Mouse (Mus musculus) neural tube, embryonic 12.5 days (tissue): ENCODE results near the gene Kbtbd8. TPM values are rescaled to one million over a fixed set of nuclear protein-coding genes. Genes with fewer than 3 reads are reported as not detected.
A peak's percentile ranks its signal among the peaks of the same experiment; 100 is the strongest.

Experiments
- ATAC-seq: fragments of 200-750 bp; cut with Nextera tagmentation; 2 replicates; pipeline ENCODE4 v1.8.0; 2017; ENCODE audit warnings: low read depth, mild to moderate bottlenecking, moderate TSS enrichment, moderate library complexity; ENCODE audit not compliant: low FRiP score
- H3K27ac ChIP-seq: fragments of 300-500 bp; sonication (generic); 2 replicates; pipeline ENCODE4 v1.5.1; 2016
- H3K27me3 ChIP-seq: fragments of 300-500 bp; sonication (generic); replicated peaks from 2 replicates; pipeline ENCODE4 v1.6.1; 2016; ENCODE audit warnings: mild to moderate bottlenecking
- H3K36me3 ChIP-seq: fragments of 300-500 bp; sonication (generic); 2 replicates; pipeline ENCODE4 v1.6.1; 2016; ENCODE audit warnings: mild to moderate bottlenecking
- H3K4me1 ChIP-seq: fragments of 300-500 bp; sonication (generic); 2 replicates; pipeline ENCODE4 v1.6.1; 2016
- H3K4me2 ChIP-seq: fragments of 300-500 bp; sonication (generic); replicated peaks from 2 replicates; pipeline ENCODE4 v1.6.1; 2016; ENCODE audit warnings: mild to moderate bottlenecking
- H3K4me3 ChIP-seq: fragments of 300-500 bp; sonication (generic); 2 replicates; pipeline ENCODE4 v1.5.1; 2016
- H3K9ac ChIP-seq: fragments of 300-500 bp; sonication (generic); 2 replicates; pipeline ENCODE4 v1.6.1; 2016; ENCODE audit warnings: mild to moderate bottlenecking
- H3K9me3 ChIP-seq: fragments of 300-500 bp; sonication (generic); 2 replicates; pipeline ENCODE4 v1.6.1; 2016; ENCODE audit warnings: mild to moderate bottlenecking
- WGBS: fragments of 180-500 bp; shearing (Covaris S2); methylation state at CpG from one replicate; pipeline ENCODE4 v1.1.7; 2016; 5-methylcytosine and 5-hydroxymethylcytosine counted together
- polyA plus RNA-seq: library from polyadenylated mRNA; unstranded; fragments of >200 nt; fragmentation: Nextera tagmentation; extraction: Ambion mirVana; gene quantifications from 2 replicates; pipeline ENCODE4 v1.2.1, GENCODE M21; 2016

Gene Kbtbd8
- polyA plus RNA-seq = 7.1 and 8.1 TPM in 2 replicates

DNA sequence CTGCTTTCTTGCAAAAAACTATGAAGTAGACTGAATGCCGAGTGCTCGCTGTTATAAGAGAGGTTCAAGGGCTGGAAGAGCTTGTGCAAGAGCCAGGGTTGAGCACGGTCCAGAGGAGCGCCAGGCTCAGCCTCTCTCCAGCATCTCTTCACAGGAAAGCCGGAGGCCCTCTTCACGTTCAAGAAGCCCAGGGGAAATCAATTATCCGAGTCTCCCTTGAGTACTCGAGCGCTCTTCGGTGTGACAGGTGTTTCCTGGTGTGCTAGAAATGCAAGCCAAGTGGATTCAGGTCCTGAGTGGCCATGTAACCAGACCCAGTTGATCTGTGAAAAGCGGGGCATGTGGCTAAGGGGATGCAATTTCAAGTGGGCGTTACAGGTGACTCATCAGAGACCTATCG lies at the start of gene Kbtbd8:
TSS of gene Kbtbd8 (plus strand) at position 295 of the 400 bp plus-strand sequence.
- peak; percentile 32 for ATAC-seq
- 32% methylated on average over 13 of the region's 13 CpGs for WGBS
- peaks cover under 1% of the 10 kb centered on the region for H3K36me3 ChIP-seq

GRCm38 (mm10) chr6:95069753-95070152 lies 47.3 kb upstream of the Kbtbd8 start:
- ATAC-seq = no peak
- Histone ChIP-seq H3K36me3 (no peaks in the 10 kb centered on the region), H3K27ac (no peak overlapping the region), H3K9ac (no peak overlapping the region), H3K4me2 (no peak overlapping the region), H3K9me3 (no peaks in the 10 kb centered on the region; the same call in 1 of the 2 replicates), H3K4me1 (no peaks in the 10 kb centered on the region), H3K27me3 (no peaks in the 10 kb centered on the region), H3K4me3 (no peak overlapping the region)
- 93% methylated on average over 10 of the region's 10 CpGs for WGBS

More for the DNA sequence above, at the start of gene Kbtbd8:
- Histone ChIP-seq H3K4me2 (peak within 1 kb of the TSS; percentile 64), H3K9ac (peak within 1 kb of the TSS; percentile 81), H3K27me3 (no peaks in the 10 kb centered on the region), H3K27ac (peak within 1 kb of the TSS; percentile 60; the same call in 1 of the 2 replicates), H3K4me3 (peak within 1 kb of the TSS; percentile 79), H3K9me3 (no peaks in the 10 kb centered on the region), H3K4me1 (peaks cover 5% of the 10 kb centered on the region; the same call in 1 of the 2 replicates)

DNA sequence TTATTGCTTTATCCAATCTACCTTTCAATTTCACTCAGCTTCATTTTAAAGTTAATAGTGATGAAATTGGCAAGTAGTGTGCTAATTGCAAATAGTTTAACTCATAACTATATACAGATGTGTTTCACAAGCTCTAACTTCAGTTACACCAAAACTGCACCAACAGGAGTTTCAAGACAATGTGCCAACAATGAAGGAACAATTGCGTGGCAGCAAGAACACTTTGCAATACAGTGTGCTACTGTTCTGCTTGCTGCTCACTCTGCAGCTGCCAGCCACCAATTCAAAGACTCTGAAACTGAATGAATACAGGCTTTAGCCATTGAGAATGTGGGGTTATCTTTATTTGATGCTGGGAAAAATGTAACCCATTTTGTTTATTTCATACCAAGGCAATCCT lies 31.8 kb upstream of the Kbtbd8 start:
- Histone ChIP-seq H3K4me2 (no peak overlapping the region), H3K9ac (no peak overlapping the region), H3K27me3 (no peaks in the 10 kb centered on the region), H3K4me3 (no peak overlapping the region), H3K9me3 (no peaks in the 10 kb centered on the region), H3K27ac (no peak overlapping the region), H3K4me1 (no peaks in the 10 kb centered on the region), H3K36me3 (no peaks in the 10 kb centered on the region)
- 67% methylated on average over 1 of the region's 1 CpGs for WGBS
- no peak for ATAC-seq

DNA sequence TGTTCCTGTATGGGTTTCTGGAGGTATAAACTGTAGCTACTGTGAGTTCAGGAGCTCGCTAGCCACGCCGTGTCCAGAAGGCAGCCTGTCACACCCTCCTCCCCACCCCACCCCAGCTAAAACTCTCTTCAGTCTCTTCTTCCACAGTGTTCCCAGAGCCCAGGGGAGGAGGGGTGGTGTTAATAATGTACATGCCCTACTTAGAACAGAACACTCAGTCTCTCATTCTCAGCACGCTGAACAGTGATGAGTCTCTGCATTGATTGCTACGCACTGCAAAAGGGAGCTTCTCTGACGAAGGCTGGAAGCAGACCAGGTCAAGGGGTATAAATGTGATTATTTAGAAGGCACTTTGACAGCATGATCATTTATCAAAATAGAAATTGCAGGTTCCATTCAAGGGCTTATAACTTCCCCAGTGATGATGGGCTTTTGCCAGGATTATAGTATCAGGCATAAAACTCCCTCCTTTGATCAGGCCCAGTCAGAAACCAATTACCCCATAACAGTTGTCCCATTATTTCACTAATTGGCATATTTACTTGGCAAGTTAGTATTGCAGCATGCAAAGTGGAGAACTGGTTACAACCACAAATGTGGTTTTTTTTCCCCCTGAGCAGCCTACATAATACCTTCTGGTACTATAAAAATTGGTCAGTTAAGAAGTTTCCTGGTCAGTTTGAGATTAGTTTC lies 29.7 kb upstream of the Kbtbd8 start:
- H3K9ac ChIP-seq = no peak overlapping the region
- H3K27ac ChIP-seq = no peak overlapping the region
- 68% methylated on average over 6 of the region's 6 CpGs for WGBS
- no peaks in the 10 kb centered on the region for H3K4me1 ChIP-seq
- H3K27me3 ChIP-seq = no peaks in the 10 kb centered on the region
- no peaks in the 10 kb centered on the region for H3K36me3 ChIP-seq
- H3K4me2 ChIP-seq = no peak overlapping the region
- ATAC-seq = no peak
- no peaks in the 10 kb centered on the region for H3K9me3 ChIP-seq
- no peak overlapping the region for H3K4me3 ChIP-seq

DNA sequence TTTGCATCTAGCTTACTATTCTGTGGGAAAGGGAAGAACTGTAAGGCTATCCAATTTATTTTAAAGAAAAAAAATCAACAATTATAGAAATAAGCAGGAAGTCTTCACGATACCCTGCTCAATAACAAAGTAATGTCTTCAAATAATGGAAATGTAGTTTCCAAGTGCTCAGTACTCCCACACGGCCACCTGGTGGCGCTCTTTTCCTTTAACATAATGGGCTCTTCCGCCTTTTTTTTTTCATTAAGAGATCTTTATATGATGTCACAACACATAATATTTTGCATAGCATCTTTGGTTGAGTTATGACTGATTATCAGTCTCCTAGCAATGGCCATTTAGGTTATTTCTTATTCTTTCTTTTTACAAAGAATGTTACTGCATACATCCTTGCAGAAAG lies 29.0 kb upstream of the Kbtbd8 start:
- H3K36me3 ChIP-seq = no peaks in the 10 kb centered on the region
- no peak overlapping the region for H3K4me2 ChIP-seq
- no peak for ATAC-seq
- no peak overlapping the region for H3K9ac ChIP-seq
- H3K27ac ChIP-seq = no peak overlapping the region
- H3K4me1 ChIP-seq = no peaks in the 10 kb centered on the region
- 43% methylated on average over 4 of the region's 4 CpGs for WGBS
- no peaks in the 10 kb centered on the region for H3K9me3 ChIP-seq
- H3K4me3 ChIP-seq = no peak overlapping the region
- H3K27me3 ChIP-seq = no peaks in the 10 kb centered on the region

GRCm38 (mm10) chr6:95094695-95095094 lies 22.3 kb upstream of the Kbtbd8 start:
- Histone ChIP-seq H3K36me3 (no peaks in the 10 kb centered on the region), H3K9ac (no peak overlapping the region), H3K4me3 (no peak overlapping the region), H3K27me3 (no peaks in the 10 kb centered on the region), H3K4me1 (no peaks in the 10 kb centered on the region), H3K4me2 (no peak overlapping the region), H3K27ac (no peak overlapping the region), H3K9me3 (no peaks in the 10 kb centered on the region)
- 79% methylated on average over 2 of the region's 2 CpGs for WGBS
- ATAC-seq = no peak

DNA sequence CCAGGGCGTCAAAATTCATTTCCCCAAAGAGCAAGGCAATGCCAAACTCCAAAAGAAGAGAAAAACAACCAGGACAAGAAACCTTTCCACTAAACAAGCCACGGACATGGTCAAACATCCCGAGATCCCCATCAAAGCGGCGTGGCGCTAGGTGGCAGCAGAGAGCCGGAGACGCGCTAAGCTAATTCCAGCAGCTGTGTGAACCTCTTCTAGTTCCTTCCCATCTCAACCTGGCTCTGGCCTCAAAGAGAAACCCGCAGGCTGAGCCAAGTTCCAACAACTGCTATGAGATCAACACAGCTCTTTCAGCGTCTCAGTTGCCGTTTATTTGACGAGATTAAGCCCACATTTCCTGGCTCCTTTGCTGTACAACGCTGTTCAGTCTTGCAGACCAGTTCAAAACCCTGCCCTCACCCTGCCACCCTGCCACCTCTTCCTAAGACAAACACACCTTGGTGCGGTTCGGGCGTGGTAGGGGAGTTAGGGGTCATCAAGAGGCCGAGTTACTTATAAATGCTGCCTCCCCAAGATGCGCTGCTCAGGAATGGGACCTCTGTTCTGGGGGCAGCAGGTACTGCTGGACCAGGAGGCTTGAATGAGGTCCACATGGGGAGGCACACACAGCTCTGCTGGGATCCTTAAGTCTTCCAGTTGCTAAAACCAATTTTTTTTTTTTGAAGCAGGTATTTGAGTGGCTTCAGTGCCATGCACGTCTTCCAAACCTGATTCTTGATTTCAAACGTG lies 18.5 kb upstream of the Kbtbd8 start:
- H3K27me3 ChIP-seq = no peaks in the 10 kb centered on the region
- H3K4me3 ChIP-seq = no peak overlapping the region
- no peaks in the 10 kb centered on the region for H3K4me1 ChIP-seq
- H3K27ac ChIP-seq = no peak overlapping the region
- no peaks in the 10 kb centered on the region for H3K36me3 ChIP-seq
- no peak overlapping the region for H3K9ac ChIP-seq
- WGBS = 27% methylated on average over 21 of the region's 21 CpGs
- no peak for ATAC-seq
- H3K4me2 ChIP-seq = no peak overlapping the region
- no peaks in the 10 kb centered on the region for H3K9me3 ChIP-seq

DNA sequence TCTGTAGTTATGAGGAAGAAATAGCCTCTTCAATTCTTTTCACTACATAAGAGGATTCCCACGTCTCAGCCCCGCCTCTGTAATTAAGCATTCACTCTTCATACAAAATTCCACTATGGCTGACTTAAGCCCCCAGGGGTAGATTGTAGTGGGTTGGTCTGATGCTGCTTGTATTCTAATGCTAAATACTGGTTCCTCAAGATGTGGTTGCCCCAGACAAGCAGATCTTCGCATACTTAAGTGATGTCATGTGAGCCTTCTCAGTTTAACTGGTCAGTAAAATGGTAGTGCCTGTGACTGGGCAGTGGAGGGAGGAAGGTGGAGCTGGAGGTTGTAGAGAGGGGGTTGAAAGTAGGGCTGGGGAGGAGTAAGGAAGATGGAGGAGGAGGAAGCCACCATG lies 13.3 kb upstream of the Kbtbd8 start:
- Histone ChIP-seq H3K4me3 (no peak overlapping the region), H3K4me2 (no peak overlapping the region), H3K9me3 (no peaks in the 10 kb centered on the region), H3K9ac (no peak overlapping the region), H3K27ac (no peak overlapping the region), H3K4me1 (no peaks in the 10 kb centered on the region), H3K27me3 (no peaks in the 10 kb centered on the region), H3K36me3 (no peaks in the 10 kb centered on the region)
- WGBS = 30% methylated on average over 3 of the region's 3 CpGs
- ATAC-seq = no peak

GRCm38 (mm10) chr6:95108437-95108836 lies 8.6 kb upstream of the Kbtbd8 start:
- no peak for ATAC-seq
- no peak overlapping the region for H3K27ac ChIP-seq
- H3K4me3 ChIP-seq = no peak overlapping the region
- H3K9ac ChIP-seq = no peak overlapping the region
- no peaks in the 10 kb centered on the region for H3K36me3 ChIP-seq
- H3K27me3 ChIP-seq = no peaks in the 10 kb centered on the region
- no peak overlapping the region for H3K4me2 ChIP-seq
- no peaks in the 10 kb centered on the region for H3K9me3 ChIP-seq
- H3K4me1 ChIP-seq = no peaks in the 10 kb centered on the region

DNA sequence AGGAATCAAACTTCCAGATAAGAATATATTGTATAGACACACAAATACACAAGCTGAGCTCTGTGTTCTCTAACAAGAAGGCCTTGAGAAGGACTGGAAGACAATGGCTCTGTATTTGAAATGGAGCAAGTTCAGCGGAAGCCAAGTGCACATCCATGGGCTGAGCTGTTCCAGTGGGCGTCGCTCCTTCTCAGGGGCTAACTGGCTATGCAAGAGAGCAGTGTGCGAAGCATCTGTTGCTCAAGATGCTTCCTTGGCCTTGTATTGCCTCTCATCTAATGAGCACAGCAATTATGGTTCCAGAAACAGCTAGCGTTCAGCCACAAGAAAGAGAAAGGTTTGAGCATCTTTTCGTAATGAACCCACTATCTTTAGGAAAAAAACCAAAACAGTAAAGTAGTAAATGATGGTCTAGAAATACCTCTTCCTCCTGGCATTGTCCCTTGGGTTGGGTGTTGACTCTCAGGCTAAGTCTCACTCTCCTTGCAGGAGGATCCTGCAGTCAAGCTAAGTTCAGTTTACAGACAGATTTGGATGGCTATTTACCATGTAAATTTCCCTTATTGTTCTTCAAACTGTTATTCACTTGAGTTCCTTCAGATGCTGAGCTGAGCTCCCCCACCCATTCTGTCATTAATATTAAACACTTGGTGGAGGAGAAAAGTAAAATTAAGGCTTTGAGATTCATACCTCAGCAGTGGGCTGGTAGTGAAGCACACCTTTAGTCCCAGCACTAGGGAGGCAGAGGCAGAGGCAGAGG lies 7.2 kb upstream of the Kbtbd8 start:
- 86% methylated on average over 6 of the region's 6 CpGs for WGBS

DNA sequence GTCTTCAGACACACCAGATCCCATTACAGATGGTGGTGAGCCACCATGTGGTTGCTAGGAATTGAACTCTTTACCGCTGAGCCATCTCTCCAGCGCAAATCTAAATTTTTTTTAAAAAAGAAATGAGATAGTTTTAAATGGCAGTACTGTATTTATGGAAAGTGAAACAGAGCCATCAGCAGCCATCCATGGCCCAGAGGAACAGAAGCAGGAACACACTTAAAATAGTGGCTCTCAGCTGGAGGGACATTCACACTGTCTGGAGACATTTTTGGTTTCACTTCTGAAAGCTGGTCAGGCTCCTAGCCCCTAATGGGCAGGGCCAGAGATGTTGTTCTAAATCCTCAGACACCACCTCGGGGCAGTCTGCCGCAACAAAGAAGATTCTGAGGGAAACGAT lies 5.0 kb upstream of the Kbtbd8 start:
- Histone ChIP-seq H3K4me2 (no peak overlapping the region), H3K9me3 (no peaks in the 10 kb centered on the region), H3K9ac (no peak overlapping the region), H3K4me1 (peaks cover 2% of the 10 kb centered on the region; the same call in 1 of the 2 replicates), H3K36me3 (no peaks in the 10 kb centered on the region), H3K4me3 (no peak overlapping the region), H3K27me3 (no peaks in the 10 kb centered on the region), H3K27ac (no peak overlapping the region)
- no peak for ATAC-seq
- WGBS = 71% methylated on average over 5 of the region's 5 CpGs

More for the DNA sequence above, 7.2 kb upstream of the Kbtbd8 start:
- Histone ChIP-seq H3K4me3 (no peak overlapping the region), H3K9ac (no peak overlapping the region), H3K4me1 (no peaks in the 10 kb centered on the region), H3K27ac (no peak overlapping the region), H3K9me3 (no peaks in the 10 kb centered on the region), H3K27me3 (no peaks in the 10 kb centered on the region), H3K36me3 (no peaks in the 10 kb centered on the region), H3K4me2 (no peak overlapping the region)
- no peak for ATAC-seq

- Histone ChIP-seq H3K36me3 (no peaks in the 10 kb centered on the region; the same call in 1 of the 2 replicates), H3K4me1 (peaks cover 5% of the 10 kb centered on the region; the same call in 1 of the 2 replicates), H3K9me3 (no peaks in the 10 kb centered on the region), H3K27ac (no peak overlapping the region), H3K9ac (no peak overlapping the region), H3K4me3 (no peak overlapping the region), H3K27me3 (no peaks in the 10 kb centered on the region), H3K4me2 (no peak overlapping the region)
- 60% methylated on average over 8 of the region's 8 CpGs for WGBS
- ATAC-seq = no peak
Observed at GRCm38 (mm10) chr6:95116513-95116912, 527 bp upstream of the Kbtbd8 start.
